Mouse (Mus musculus): Measurements from ENCODE around the gene Gm10300. TPM values are rescaled to one million over a fixed set of nuclear protein-coding genes. Genes with fewer than 3 reads are reported as not detected.

Gm10300 gene
- total RNA-seq, 1 experiment from 2014 or later: 0.14 TPM

GRCm38 (mm10) chr4:132076480-132077405 is 2.2 kb downstream of the Gm10300 start:
- ATAC-seq (replicated peaks; ENCODE audit: low read depth, poor library complexity, severe bottlenecking): peak; percentile 59

- peak; percentile 27 for ATAC-seq (replicated peaks; ENCODE audit: low read depth, poor library complexity, severe bottlenecking)
Measured at GRCm38 (mm10) chr4:132077445-132077844, 2.9 kb downstream of the Gm10300 start.

- peak; percentile 14 for ATAC-seq (replicated peaks; ENCODE audit: low read depth, poor library complexity, severe bottlenecking)
Measured at GRCm38 (mm10) chr4:132078296-132078714, 3.8 kb downstream of the Gm10300 start.

GRCm38 (mm10) chr4:132079555-132080275 is 5.2 kb downstream of the Gm10300 start:
- ATAC-seq (replicated peaks; ENCODE audit: low read depth, poor library complexity, severe bottlenecking): no peak

GRCm38 (mm10) chr4:132080492-132080983 is 6.0 kb downstream of the Gm10300 start:
- ATAC-seq (replicated peaks; ENCODE audit: low read depth, poor library complexity, severe bottlenecking): no peak

- ATAC-seq (replicated peaks; ENCODE audit: low read depth, poor library complexity, severe bottlenecking): peak; percentile 63; the same call in 1 of the 2 replicates
Measured at GRCm38 (mm10) chr4:132085114-132085513, 10.6 kb downstream of the Gm10300 start.

GRCm38 (mm10) chr4:132088921-132089320 is 14.4 kb downstream of the Gm10300 start:
- peak; percentile 74 for ATAC-seq (replicated peaks; ENCODE audit: low read depth, poor library complexity, severe bottlenecking)

- ATAC-seq (replicated peaks; ENCODE audit: low read depth, poor library complexity, severe bottlenecking): no peak
Measured at GRCm38 (mm10) chr4:132093136-132093535, 18.6 kb downstream of the Gm10300 start.

- ATAC-seq (replicated peaks; ENCODE audit: low read depth, poor library complexity, severe bottlenecking): no peak
Measured at GRCm38 (mm10) chr4:132093928-132094327, 19.4 kb downstream of the Gm10300 start.

GRCm38 (mm10) chr4:132095043-132095442 is 20.5 kb downstream of the Gm10300 start:
- no peak for ATAC-seq (replicated peaks; ENCODE audit: low read depth, poor library complexity, severe bottlenecking)

- no peak for ATAC-seq (replicated peaks; ENCODE audit: low read depth, poor library complexity, severe bottlenecking)
Measured at GRCm38 (mm10) chr4:132099548-132099947, 25.1 kb downstream of the Gm10300 start.

- no peak for ATAC-seq (replicated peaks; ENCODE audit: low read depth, poor library complexity, severe bottlenecking)
Measured at GRCm38 (mm10) chr4:132101152-132101551, 26.7 kb downstream of the Gm10300 start.

GRCm38 (mm10) chr4:132108221-132108620 is 33.7 kb downstream of the Gm10300 start:
- ATAC-seq (replicated peaks; ENCODE audit: low read depth, poor library complexity, severe bottlenecking): no peak

GRCm38 (mm10) chr4:132111227-132111626 is 36.7 kb downstream of the Gm10300 start:
- no peak for ATAC-seq (replicated peaks; ENCODE audit: low read depth, poor library complexity, severe bottlenecking)

GRCm38 (mm10) chr4:132113411-132114095 is 39.1 kb downstream of the Gm10300 start:
- peak; percentile 58 for ATAC-seq (replicated peaks; ENCODE audit: low read depth, poor library complexity, severe bottlenecking)

GRCm38 (mm10) chr4:132116315-132116714 is 41.8 kb downstream of the Gm10300 start:
- no peak for ATAC-seq (replicated peaks; ENCODE audit: low read depth, poor library complexity, severe bottlenecking)

GRCm38 (mm10) chr4:132119566-132119965 is 45.1 kb downstream of the Gm10300 start:
- ATAC-seq (replicated peaks; ENCODE audit: low read depth, poor library complexity, severe bottlenecking): no peak

GRCm38 (mm10) chr4:132121674-132122073 is 47.2 kb downstream of the Gm10300 start:
- ATAC-seq (replicated peaks; ENCODE audit: low read depth, poor library complexity, severe bottlenecking): no peak

GRCm38 (mm10) chr4:132123166-132123565 is 48.7 kb downstream of the Gm10300 start:
- no peak for ATAC-seq (replicated peaks; ENCODE audit: low read depth, poor library complexity, severe bottlenecking)

Data from common myeloid progenitor, adult 5-6 weeks (primary cell).